8 mouse cellular contexts compared by ENCODE assay signal in the genomic region with DNA sequence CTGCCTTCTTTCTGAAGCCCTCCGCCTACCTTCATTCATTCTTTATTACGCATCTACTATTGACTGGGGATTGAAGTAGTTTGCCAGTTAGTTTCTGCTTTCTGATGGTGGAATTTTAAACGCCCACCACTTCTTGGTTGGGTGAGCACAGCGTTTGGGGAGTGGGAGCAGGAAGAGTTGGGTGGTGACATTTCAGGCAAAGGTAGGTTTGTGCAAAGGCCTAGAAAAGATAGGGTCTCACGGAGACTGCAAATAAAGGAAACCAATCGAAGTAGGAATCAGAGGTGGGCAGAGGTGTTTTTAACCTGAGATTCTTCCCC. TPM values are rescaled to one million over a fixed set of nuclear protein-coding genes. Genes with fewer than 3 reads are reported as not detected.
DNase-seq lines count a peak whose midpoint lies in the region; ATAC-seq and TF ChIP-seq lines count a peak whose summit lies in the region.

No protein-coding gene starts in this region.

- TF ChIP-seq EP300 in stomach, postnatal 0 days (optimal IDR thresholded peaks at IDR 0.05): no peak

- WGBS in spleen, adult 2 months: 15% methylated on average over 6 of the region's 6 CpGs
- WGBS in liver, embryonic 11.5 days: 9% methylated on average over 6 of the region's 6 CpGs
- 7% methylated on average over 6 of the region's 6 CpGs for WGBS in stomach, postnatal 0 days

- peak overlapping the region; percentile 94 for H3K9ac ChIP-seq in liver, embryonic 11.5 days (ENCODE audit: low read depth, low read length)
- H3K9ac ChIP-seq in stomach, postnatal 0 days (ENCODE audit: low read length): peak overlapping the region; percentile 83

- peak; percentile 37 for DNase-seq in embryo, embryonic 9.5 days (ENCODE audit: extremely low spot score)
- DNase-seq in embryo, embryonic 10 days (ENCODE audit: low spot score): no peak
- DNase-seq in spleen, adult 2 months (ENCODE audit: low read depth in 1 of 2, low spot score in 2 of 2): no peak
- no peak for DNase-seq in spleen, postnatal 36 days (ENCODE audit: low spot score in 2 of 2)
- DNase-seq in liver, embryonic 11.5 days (ENCODE audit: low spot score): no peak
- no peak for DNase-seq in stomach, postnatal 0 days (ENCODE audit: low spot score)
- no peak for DNase-seq in urinary bladder, postnatal 10 days (ENCODE audit: low spot score)
- no peak for DNase-seq in ovary, postnatal 36 days (ENCODE audit: low spot score)

- H3K36me3 ChIP-seq in spleen, adult 2 months (ENCODE audit: control insufficient read depth, insufficient read depth, low read length): no peaks in the 10 kb centered on the region
- H3K36me3 ChIP-seq in liver, embryonic 11.5 days (ENCODE audit: control insufficient read depth, insufficient read depth, low read length): peaks cover 7% of the 10 kb centered on the region; the same call in 1 of the 2 replicates
- H3K36me3 ChIP-seq in stomach, postnatal 0 days (ENCODE audit: control insufficient read depth, insufficient read depth, low read length): no peaks in the 10 kb centered on the region

- peak overlapping the region; percentile 13; the same call in 1 of the 2 replicates for H3K4me3 ChIP-seq in spleen, adult 2 months (ENCODE audit: extremely low read depth, insufficient read depth, insufficient read length)
- H3K4me3 ChIP-seq in liver, embryonic 11.5 days (ENCODE audit: low read depth, low read length): peak overlapping the region; percentile 97
- H3K4me3 ChIP-seq in stomach, postnatal 0 days (ENCODE audit: low read depth, low read length): peak overlapping the region; percentile 83

- no peaks in the 10 kb centered on the region for H3K27me3 ChIP-seq in spleen, adult 2 months (ENCODE audit: control insufficient read depth, insufficient read depth, low read length)
- H3K27me3 ChIP-seq in liver, embryonic 11.5 days (replicated peaks; ENCODE audit: control insufficient read depth, insufficient read depth, low read length): no peaks in the 10 kb centered on the region
- H3K27me3 ChIP-seq in stomach, postnatal 0 days (ENCODE audit: control insufficient read depth, insufficient read depth, low read length): no peaks in the 10 kb centered on the region

- TF ChIP-seq POLR2A in spleen, adult 2 months (IDR thresholded peaks at IDR 0.05; ENCODE audit: low read depth, low read length): no peak

- H3K4me1 ChIP-seq in spleen, adult 2 months (ENCODE audit: control insufficient read depth, insufficient read depth, insufficient read length): peaks cover 6% of the 10 kb centered on the region; the same call in 1 of the 2 replicates
- H3K4me1 ChIP-seq in liver, embryonic 11.5 days (replicated peaks; ENCODE audit: control insufficient read depth, insufficient read depth, low read length): peaks cover 19% of the 10 kb centered on the region
- 0 out of 2 replicates have a peak, but pooled peaks cover 4% of the 10 kb centered on the region for H3K4me1 ChIP-seq in stomach, postnatal 0 days (replicated peaks; ENCODE audit: control insufficient read depth, insufficient read depth)

- H3K27ac ChIP-seq in spleen, adult 2 months (ENCODE audit: insufficient read depth, low read length): no peak overlapping the region
- H3K27ac ChIP-seq in liver, embryonic 11.5 days (ENCODE audit: low read depth, low read length): peak overlapping the region; percentile 80
- H3K27ac ChIP-seq in stomach, postnatal 0 days (replicated peaks): peak overlapping the region; percentile 89; the same call in 1 of the 2 replicates

- no peaks in the 10 kb centered on the region for H3K9me3 ChIP-seq in liver, embryonic 11.5 days (ENCODE audit: control insufficient read depth, low read length)
- H3K9me3 ChIP-seq in stomach, postnatal 0 days (ENCODE audit: control insufficient read depth, low read length): no peaks in the 10 kb centered on the region

- peak overlapping the region; percentile 90 for H3K4me2 ChIP-seq in liver, embryonic 11.5 days
- peak overlapping the region; percentile 68 for H3K4me2 ChIP-seq in stomach, postnatal 0 days (replicated peaks; ENCODE audit: low read depth)

- TF ChIP-seq CTCF in spleen, adult 2 months (IDR thresholded peaks at IDR 0.05; ENCODE audit: extremely low read depth, insufficient read depth, insufficient read length, insufficient replicate concordance): no peak
- no peak for TF ChIP-seq CTCF in stomach, postnatal 0 days (IDR thresholded peaks at IDR 0.05; ENCODE audit: low read depth)

- no peak for ATAC-seq in liver, embryonic 11.5 days (replicated peaks; ENCODE audit: low FRiP score)
- ATAC-seq in stomach, postnatal 0 days (ENCODE audit: low FRiP score, low TSS enrichment): no peak

RNA-seq across cellular contexts. Expression of a gene that starts 0.7 kb away (rescaled TPM):
- 79.1 and 103 TPM in 2 replicates for polyA plus RNA-seq in spleen, adult 2 months (2012; rRNA removed)
- polyA plus RNA-seq in liver, embryonic 11.5 days (2014; fragmentation: Nextera tagmentation; extraction: Ambion mirVana): 952 and 969 TPM in 2 replicates
- 330 and 339 TPM in 2 replicates for polyA plus RNA-seq in stomach, postnatal 0 days (2015; fragmentation: Nextera tagmentation; extraction: Ambion mirVana)

RNA-seq across cellular contexts. Expression of a gene that starts 25.3 kb away (rescaled TPM):
- polyA plus RNA-seq in spleen, adult 2 months (2012; rRNA removed): 5.2 and 6.0 TPM in 2 replicates
- 138 and 140 TPM in 2 replicates for polyA plus RNA-seq in liver, embryonic 11.5 days (2014; fragmentation: Nextera tagmentation; extraction: Ambion mirVana)
- 42.0 and 44.7 TPM in 2 replicates for polyA plus RNA-seq in stomach, postnatal 0 days (2015; fragmentation: Nextera tagmentation; extraction: Ambion mirVana)

RNA-seq across cellular contexts. Expression of a gene that starts 39.9 kb away (rescaled TPM):
- not detected in 2 replicates for polyA plus RNA-seq in spleen, adult 2 months (2012; rRNA removed)
- polyA plus RNA-seq in liver, embryonic 11.5 days (2014; fragmentation: Nextera tagmentation; extraction: Ambion mirVana): not detected in 2 replicates
- polyA plus RNA-seq in stomach, postnatal 0 days (2015; fragmentation: Nextera tagmentation; extraction: Ambion mirVana): 0.07 TPM in 1 of 2 replicates, not detected in the other

Comparison
In these comparisons a context has a peak if more than half of its experiments do, and no peak if none do; other contexts are left out.
1. H3K4me3 ChIP-seq: peak in every context shown above with its lines; median percentile 97 in liver, embryonic 11.5 days; 83 in stomach, postnatal 0 days; 13 in spleen, adult 2 months.